Mouse (Mus musculus) urinary bladder, postnatal 4 days (tissue): Measurements from ENCODE around the gene Plekhg3.

Source experiments
- DNase-seq, 2 experiments: peaks; one replicate each; pipeline ENCODE4 v3.0.0; 2021 to 2022; ENCODE audit warnings: low spot score in 2 of 2

Gene Plekhg3

DNA sequence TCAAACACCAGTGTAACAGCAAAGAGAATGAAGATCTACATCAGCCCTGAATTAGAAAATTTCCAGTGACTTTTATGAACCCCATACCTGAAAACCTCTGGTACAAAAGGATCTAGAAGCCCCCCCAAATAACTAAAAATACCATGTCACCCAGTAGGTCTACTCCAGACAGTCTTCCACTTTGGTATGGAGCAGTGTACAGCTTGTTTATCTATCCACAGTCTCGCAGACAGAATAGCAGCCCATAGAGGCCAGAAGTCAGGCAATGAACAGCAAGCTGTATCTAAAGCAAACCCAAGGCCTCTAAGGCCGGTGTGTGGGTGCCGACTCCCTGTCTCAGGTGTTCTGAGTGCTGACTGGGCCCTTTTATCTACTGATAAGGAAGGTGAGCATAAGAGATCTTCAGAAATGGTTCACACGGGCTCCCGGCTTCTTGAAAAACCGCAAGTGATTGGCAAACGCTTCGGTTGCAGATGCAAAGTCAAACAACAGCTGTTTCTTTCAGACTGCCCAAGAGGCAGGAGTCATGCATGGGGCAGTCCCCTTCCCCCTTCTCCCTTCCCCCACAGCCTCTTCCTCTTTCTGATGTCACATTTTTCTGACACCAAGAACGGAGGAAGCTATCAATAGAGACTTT lies 3.3 kb upstream of the Plekhg3 start:
- DNase-seq, result no peak

DNA sequence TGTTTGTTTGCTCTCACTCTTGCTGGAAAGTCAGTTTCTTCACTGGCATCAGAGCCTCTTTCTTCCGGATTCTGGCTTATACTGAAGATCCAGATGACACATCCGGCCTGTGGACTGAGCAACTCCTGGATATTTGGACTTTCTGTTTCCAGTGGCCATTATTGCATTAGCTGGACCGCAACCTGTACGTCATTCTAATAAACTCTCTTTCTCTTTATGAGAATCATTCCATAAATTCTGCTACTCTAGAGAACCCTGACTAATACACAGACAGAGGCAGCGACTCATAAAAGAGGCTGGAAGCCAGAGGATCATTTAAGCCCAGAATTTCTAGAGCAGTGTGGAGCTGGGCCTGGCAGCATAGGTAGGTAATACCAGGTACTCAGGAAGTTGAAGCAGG lies 1.9 kb upstream of the Plekhg3 start:
- DNase-seq, result no peak

- no peak for DNase-seq
Observed at GRCm38 (mm10) chr12:76531986-76532925, 1.6 kb downstream of the Plekhg3 start.

- no peak for DNase-seq
Observed at GRCm38 (mm10) chr12:76532926-76533376, 2.3 kb downstream of the Plekhg3 start.

DNA sequence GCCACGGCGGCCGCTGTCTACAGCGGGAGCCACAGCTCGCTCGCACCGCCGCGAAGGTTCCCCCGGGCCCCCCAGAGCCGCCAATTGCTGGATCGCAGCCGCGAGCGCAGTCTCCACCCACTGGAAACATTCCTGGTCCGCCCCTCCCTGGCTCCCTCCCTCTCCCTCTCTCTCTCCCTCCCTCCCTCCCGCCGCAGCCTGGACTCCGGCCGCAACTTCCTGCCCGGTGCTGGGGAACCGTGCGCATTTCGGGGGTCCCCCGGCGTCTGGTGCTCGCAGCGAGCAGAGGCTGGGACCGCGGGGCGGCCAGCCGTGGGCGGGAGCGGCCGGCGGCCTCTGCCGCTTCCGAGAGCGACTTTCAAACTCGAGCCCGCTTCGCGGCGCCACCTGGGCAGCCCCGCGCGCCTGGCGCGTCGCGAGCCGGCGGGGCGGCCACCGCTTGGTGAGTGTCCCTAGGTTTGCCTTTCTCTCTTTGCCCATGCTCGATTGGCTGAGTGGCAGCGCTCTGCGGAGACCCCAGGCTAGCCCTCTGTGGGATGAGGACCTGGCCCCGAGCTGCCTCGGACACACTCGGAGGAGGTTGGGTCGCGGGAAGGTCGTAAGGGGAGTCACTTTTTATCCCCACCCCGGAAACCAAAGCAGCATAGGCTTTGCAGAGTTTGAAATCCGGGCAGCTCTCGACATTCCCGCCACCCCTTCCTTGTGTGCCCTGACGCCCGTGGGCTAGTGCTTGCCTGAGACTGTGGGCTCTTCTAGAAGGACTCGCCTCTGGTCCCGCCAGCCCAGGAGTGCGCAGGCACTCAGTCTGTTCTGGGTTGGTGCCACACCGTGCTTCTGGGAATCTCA lies 2.9 kb downstream of the Plekhg3 start:
- peak; percentile 82 to 86 for DNase-seq

- DNase-seq, result no peak
Observed at GRCm38 (mm10) chr12:76534233-76534632, 3.5 kb downstream of the Plekhg3 start.

DNA sequence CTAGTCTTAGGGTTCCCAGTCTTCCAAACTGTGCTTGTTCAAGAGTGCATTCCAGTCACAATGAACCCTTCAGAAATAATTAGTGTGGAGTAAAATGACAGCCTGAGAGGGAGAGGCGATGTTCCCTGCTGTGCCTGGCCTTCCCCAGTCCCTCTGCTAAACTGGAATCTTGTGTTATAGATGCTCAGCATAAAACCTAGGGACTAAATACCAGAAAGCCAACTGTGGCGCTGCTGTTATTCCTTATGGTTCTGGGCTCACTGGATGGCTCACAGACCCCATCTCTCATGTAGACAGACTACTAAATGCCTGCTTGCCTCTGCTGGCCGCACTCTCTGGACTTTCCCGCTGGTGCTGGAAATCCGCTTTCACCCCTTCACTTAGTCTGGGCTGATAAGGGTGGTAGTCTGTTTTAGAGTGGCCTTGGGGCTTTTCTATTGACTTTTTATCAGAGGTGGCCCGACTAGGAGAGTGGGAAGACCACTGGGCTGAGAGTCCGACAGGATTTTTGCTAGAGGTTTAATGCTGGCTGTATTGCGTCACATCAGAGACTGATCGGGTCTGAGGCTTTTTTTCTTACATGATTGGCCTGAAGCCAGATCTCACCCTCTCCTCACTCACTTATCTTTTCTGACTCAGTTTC lies 4.1 kb downstream of the Plekhg3 start:
- DNase-seq, result no peak

DNA sequence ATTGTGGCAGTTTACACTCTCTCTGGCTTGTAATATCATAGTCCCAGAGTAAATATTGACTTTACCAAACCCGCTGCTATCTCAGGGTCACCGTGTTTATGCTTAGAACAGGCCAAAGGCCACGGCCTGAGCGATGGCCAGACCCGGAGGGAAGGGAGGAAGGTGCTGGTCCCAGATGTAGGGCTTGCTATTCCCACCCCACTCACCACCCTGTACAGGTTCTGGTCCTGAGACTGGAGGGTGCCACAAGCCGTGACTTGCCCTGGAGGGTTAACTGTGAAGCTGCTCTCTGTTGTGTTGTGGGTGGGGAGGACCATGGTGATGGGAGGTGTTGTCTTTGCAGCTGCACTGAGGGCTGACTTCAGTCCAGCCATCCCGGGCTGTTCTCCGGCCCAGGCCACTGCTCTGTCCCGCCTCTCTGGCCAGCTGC lies 4.8 kb downstream of the Plekhg3 start:
- DNase-seq, result no peak

DNA sequence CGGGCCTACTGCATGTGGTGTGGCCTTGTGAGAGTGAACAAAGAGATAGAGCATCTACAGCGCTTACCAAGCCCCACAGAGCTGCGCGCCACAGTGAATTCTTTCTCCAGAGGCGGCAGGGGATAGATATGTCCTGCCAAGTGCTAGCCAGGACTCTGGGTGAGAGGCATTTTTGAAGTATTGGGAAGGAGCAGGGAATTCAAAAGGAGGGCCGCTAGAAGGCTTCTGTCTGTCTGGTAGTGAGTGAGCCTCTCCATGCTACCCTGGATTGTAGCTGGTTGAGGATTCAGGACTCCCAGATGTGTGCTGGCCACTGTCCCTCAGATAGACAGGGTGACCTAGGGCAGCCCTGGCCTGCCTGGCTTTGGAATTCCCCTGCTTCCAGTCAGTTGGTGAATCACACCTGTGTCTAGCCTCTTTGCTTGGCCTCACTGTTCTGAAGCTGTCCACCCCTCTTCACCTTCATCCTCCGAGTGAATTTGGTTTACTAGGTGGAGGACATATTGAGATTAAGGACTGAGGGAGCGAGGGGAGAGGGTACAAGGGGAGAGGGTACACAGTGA lies 6.0 kb downstream of the Plekhg3 start:
- DNase-seq, result no peak

- DNase-seq, result peak in 1 of 2 experiments; percentile 67
Observed at GRCm38 (mm10) chr12:76537434-76537833, 6.7 kb downstream of the Plekhg3 start.

DNA sequence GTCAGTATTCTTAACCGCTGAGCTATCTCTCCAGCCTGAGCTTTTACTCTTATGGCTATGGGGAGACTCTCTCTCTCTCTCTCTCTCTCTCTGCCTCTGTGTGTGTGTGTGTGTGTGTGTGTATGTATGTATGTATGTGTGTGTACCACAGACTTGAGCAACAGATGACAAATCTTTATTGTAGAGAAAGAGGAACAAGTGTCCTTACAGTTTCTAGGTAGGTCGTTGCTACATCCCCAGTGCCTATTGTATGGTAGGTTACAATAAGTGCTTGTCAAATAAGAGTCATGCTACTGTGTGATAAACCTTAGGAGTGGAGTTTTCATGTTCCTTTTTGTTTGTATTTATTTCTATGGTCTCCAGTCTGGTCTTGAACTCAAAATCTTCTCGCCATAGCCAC lies 9.5 kb downstream of the Plekhg3 start:
- no peak for DNase-seq

DNA sequence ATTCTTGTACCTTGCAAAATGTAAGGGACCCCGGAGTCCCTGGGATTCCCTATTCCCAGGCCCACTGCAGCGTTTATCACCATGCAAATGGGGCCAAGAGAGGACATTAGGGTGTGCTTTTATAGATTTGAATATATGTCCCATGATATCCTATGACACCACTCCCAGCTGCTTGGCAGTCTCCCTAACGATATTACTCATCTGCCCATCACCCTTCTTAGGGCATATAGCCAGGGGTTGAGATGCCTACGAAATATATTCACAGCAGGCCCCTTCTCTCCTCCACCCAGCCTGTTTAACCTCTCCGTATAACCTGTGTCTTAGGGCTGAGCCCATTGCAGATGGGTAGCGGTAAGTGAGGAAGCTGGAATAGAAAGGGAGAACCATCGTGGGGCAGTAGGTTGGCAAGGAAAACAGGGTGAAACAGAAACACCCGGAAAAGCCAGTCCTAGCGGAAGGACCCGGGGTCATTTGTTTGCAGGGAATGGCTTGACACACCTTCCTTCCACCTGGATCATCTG lies 10.1 kb downstream of the Plekhg3 start:
- DNase-seq, result no peak

- no peak for DNase-seq
Observed at GRCm38 (mm10) chr12:76541475-76541874, 10.8 kb downstream of the Plekhg3 start.

- no peak for DNase-seq
Observed at GRCm38 (mm10) chr12:76541879-76542278, 11.2 kb downstream of the Plekhg3 start.

GRCm38 (mm10) chr12:76545786-76546370 lies 15.2 kb downstream of the Plekhg3 start:
- DNase-seq, result no peak

- DNase-seq, result no peak
Observed at GRCm38 (mm10) chr12:76546383-76547276, 15.9 kb downstream of the Plekhg3 start.

DNA sequence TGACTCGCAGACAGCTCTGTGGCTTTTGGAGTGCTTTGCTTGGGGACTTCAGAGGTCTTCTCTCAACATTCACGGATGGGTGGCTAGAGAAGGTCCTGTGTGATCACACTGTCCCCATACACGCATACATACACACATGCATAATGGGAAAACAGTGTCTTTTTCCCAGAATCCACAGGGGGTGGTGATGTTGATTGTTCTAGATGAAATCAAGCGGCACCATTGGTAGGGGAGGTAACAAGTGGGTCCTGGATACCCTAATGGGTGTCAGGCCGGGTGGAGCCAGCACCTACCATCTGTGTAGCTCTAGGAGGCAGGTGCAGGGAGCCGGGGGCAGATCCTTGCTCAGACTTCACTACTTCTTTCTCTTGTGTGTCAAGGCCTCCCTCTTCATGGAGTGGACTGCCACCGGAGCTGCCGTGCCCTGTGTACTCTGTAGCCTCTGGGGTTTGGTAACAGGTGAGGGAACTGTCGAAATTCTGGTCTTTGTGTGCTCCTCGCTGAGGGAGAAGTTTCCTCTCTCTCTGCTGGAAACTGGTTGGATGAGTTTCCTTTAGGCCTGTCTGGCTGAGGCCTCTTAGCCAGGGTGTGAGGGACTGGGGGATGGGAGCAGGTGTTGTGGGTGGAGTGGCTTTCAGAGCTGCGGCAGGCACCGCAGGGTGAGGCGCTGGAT lies 16.9 kb downstream of the Plekhg3 start:
- peak in 1 of 2 experiments; percentile 53 for DNase-seq

GRCm38 (mm10) chr12:76548082-76548423 lies 17.4 kb downstream of the Plekhg3 start:
- DNase-seq, result no peak

DNA sequence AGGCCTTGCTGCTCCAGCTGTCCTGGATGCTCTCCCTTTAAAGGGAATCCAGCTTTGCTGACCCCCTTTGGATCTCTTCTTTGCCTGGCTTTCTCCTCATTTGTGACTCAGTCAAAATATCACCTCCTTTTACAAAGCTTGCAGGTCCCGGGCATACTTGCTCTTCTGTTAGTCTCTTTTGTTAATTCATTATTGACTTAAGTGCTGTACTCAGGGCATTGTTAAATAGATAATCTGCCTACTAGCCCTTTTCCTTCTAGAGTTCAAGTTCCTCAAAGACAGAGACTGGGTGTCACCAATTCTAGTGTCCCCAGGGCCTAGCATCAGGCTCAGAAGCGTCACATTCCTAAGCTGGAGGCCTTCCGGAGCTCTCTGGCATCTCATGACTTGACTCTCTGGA lies 18.5 kb downstream of the Plekhg3 start:
- DNase-seq, result no peak
